ENCODE assay signal across 8 mouse cellular contexts in genomic region chr6:85904642-85905061, GRCm38 (mm10). TPM values are rescaled to one million over a fixed set of nuclear protein-coding genes. Genes with fewer than 3 reads are reported as not detected.
A peak's percentile ranks its signal among the peaks of the same experiment; 100 is the strongest.
DNase-seq lines count a peak whose midpoint lies in the region; ATAC-seq and TF ChIP-seq lines count a peak whose summit lies in the region.
"Not testable (repeated sequence)": the region's sequence is repeated elsewhere in the genome, so short reads cannot be mapped to it uniquely, and the experiment has no call there.

Gene Nat8f4 (minus strand): TSS chr6:85904884.

- TF ChIP-seq CTCF in gastrocnemius, adult 2 months (IDR thresholded peaks at IDR 0.05): peak; percentile 92

- intact Hi-C loops in gastrocnemius, adult 2 months (cut with DNase I): not testable (repeated sequence)

- peak; percentile 81 for DNase-seq in ZHBTc4 (ENCODE audit: low read depth, low spot score)
- DNase-seq in gastrocnemius, adult 2 months: peak; percentile 81
- DNase-seq in left cerebral cortex, adult 11 months (ENCODE audit: low spot score): peak; percentile 82
- DNase-seq in lung, postnatal 25 days (ENCODE audit: low spot score): peak; percentile 74
- DNase-seq in retina, postnatal 1 day: peak; percentile 70
- peak; percentile 92 for DNase-seq in thymus, postnatal 4 days

- H3K4me1 ChIP-seq in hindbrain, embryonic 16.5 days (ENCODE audit: control insufficient read depth, insufficient read depth, low read depth, low read length): not testable (repeated sequence)

- not testable (repeated sequence) for H3K9me3 ChIP-seq in hindbrain, embryonic 16.5 days (ENCODE audit: control insufficient read depth, low read length)

- not testable (repeated sequence) for H3K27me3 ChIP-seq in hindbrain, embryonic 16.5 days (replicated peaks; ENCODE audit: control insufficient read depth, insufficient read depth, low read length)

- H3K4me3 ChIP-seq in gastrocnemius, adult 2 months: peak within 1 kb of the TSS; percentile 67
- peak within 1 kb of the TSS; percentile 34 for H3K4me3 ChIP-seq in hindbrain, embryonic 16.5 days (ENCODE audit: low read length)

- ATAC-seq in common myeloid progenitor, adult 5-6 weeks (replicated peaks; ENCODE audit: low read depth, poor library complexity, severe bottlenecking): peak; percentile 91
- peak; percentile 72 for ATAC-seq in hindbrain, embryonic 16.5 days

- H3K27ac ChIP-seq in gastrocnemius, adult 2 months; hindbrain, embryonic 16.5 days (ENCODE audit: low read depth, low read length): not testable (repeated sequence)

- H3K9ac ChIP-seq in hindbrain, embryonic 16.5 days (ENCODE audit: low read depth, low read length): peak within 1 kb of the TSS; percentile 13

- H3K4me2 ChIP-seq in hindbrain, embryonic 16.5 days (ENCODE audit: low read length): peak within 1 kb of the TSS; percentile 46

- H3K36me3 ChIP-seq in hindbrain, embryonic 16.5 days (ENCODE audit: control insufficient read depth, insufficient read depth, low read length): not testable (repeated sequence)

- 11% methylated on average over 19 of the region's 20 CpGs for WGBS in hindbrain, embryonic 16.5 days

RNA-seq across cellular contexts. Expression of gene Nat8f4, which starts in this region (rescaled TPM):
- total RNA-seq in common myeloid progenitor, adult 5-6 weeks (2017): 1.6 TPM in 2 replicates
- total RNA-seq in gastrocnemius, adult 2 months (2021): under 1 TPM; 0.15 to 0.28 TPM
- polyA plus RNA-seq in hindbrain, embryonic 16.5 days (2015; fragmentation: Nextera tagmentation; extraction: Ambion mirVana): 7.4 and 7.7 TPM in 2 replicates

Comparison
In these comparisons a context has a peak if more than half of its experiments do, and no peak if none do; other contexts are left out.
1. Peak in DNase-seq and H3K4me3 ChIP-seq in gastrocnemius, adult 2 months; RNA of the gene not detected or under 1 TPM.